Mouse (Mus musculus) erythroblast, embryonic 14.5 days (primary cell): ENCODE data around the gene 1500009C09Rik. TPM values are rescaled to one million over a fixed set of nuclear protein-coding genes. Genes with fewer than 3 reads are reported as not detected.

Experiments
- H3K27me3 ChIP-seq: 2 replicates; pipeline ENCODE4 v1.6.1; 2012; ENCODE audit warnings: inconsistent platforms; ENCODE audit not compliant: control insufficient read depth
- H3K36me3 ChIP-seq: 2 replicates; pipeline ENCODE4 v1.6.1; 2012; ENCODE audit warnings: mild to moderate bottlenecking, inconsistent platforms; ENCODE audit not compliant: control insufficient read depth
- H3K4me1 ChIP-seq: 2 replicates; pipeline ENCODE4 v1.6.1; 2012; ENCODE audit warnings: inconsistent platforms; ENCODE audit not compliant: control insufficient read depth
- H3K4me3 ChIP-seq: replicated peaks from 2 replicates; pipeline ENCODE3; 2012; ENCODE audit warnings: moderate library complexity, mild to moderate bottlenecking, inconsistent platforms
- H3K9me3 ChIP-seq: 2 replicates; pipeline ENCODE4 v1.6.1; 2012; ENCODE audit warnings: low read length, inconsistent platforms, mixed read lengths; ENCODE audit not compliant: control insufficient read depth
- GATA1 ChIP-seq: IDR thresholded peaks from 2 replicates; pipeline ENCODE4 v1.6.1; 2012; ENCODE audit warnings: low read length, inconsistent platforms, mixed read lengths
- TAL1 ChIP-seq: IDR thresholded peaks from 3 replicates; pipeline ENCODE4 v1.6.1; 2012; ENCODE audit warnings: low read length, inconsistent platforms, mixed read lengths
- polyA plus RNA-seq: library from polyadenylated mRNA; stranded (reverse); fragments of >175 nt; gene quantifications from 2 replicates; pipeline ENCODE4 v1.2.3, GENCODE M21; 2012

1500009C09Rik gene
- polyA plus RNA-seq, 1 experiment: not detected

GRCm38 (mm10) chr15:82292851-82293250, 40.7 kb downstream of the 1500009C09Rik start:
- Histone ChIP-seq H3K27me3 (peaks cover 10% of the 10 kb centered on the region), H3K9me3 (no peaks in the 10 kb centered on the region), H3K36me3 (no peaks in the 10 kb centered on the region), H3K4me3 (no peak overlapping the region), H3K4me1 (peaks cover 11% of the 10 kb centered on the region)
- TF ChIP-seq GATA1 (no peak), TAL1 (no peak)

- Histone ChIP-seq H3K27me3 (peaks cover 10% of the 10 kb centered on the region), H3K9me3 (no peaks in the 10 kb centered on the region), H3K4me3 (no peak overlapping the region), H3K36me3 (no peaks in the 10 kb centered on the region), H3K4me1 (peaks cover 11% of the 10 kb centered on the region)
- TF ChIP-seq GATA1 (no peak), TAL1 (no peak)
Measured at GRCm38 (mm10) chr15:82293271-82293711, 41.1 kb downstream of the 1500009C09Rik start.

- peaks cover 6% of the 10 kb centered on the region for H3K9me3 ChIP-seq
- H3K4me1 ChIP-seq: peaks cover 15% of the 10 kb centered on the region
- H3K27me3 ChIP-seq: peaks cover 15% of the 10 kb centered on the region
- no peak for TF ChIP-seq TAL1
- no peak for TF ChIP-seq GATA1
- no peaks in the 10 kb centered on the region for H3K36me3 ChIP-seq
- no peak overlapping the region for H3K4me3 ChIP-seq
Measured at GRCm38 (mm10) chr15:82294059-82294458, 41.9 kb downstream of the 1500009C09Rik start.

- Histone ChIP-seq H3K36me3 (no peaks in the 10 kb centered on the region), H3K9me3 (peaks cover 6% of the 10 kb centered on the region), H3K4me1 (peaks cover 13% of the 10 kb centered on the region), H3K4me3 (no peak within 1 kb of the TSS), H3K27me3 (peaks cover 9% of the 10 kb centered on the region)
- TF ChIP-seq TAL1 (no peak), GATA1 (no peak)
Measured at GRCm38 (mm10) chr15:82298764-82299561, 46.8 kb downstream of the 1500009C09Rik start, which contains the start of gene Wbp2nl. Gene Wbp2nl (plus strand): TSS chr15:82298954.

- H3K9me3 ChIP-seq: no peaks in the 10 kb centered on the region
- H3K27me3 ChIP-seq: no peaks in the 10 kb centered on the region
- no peak for TF ChIP-seq TAL1
- TF ChIP-seq GATA1: no peak
- H3K36me3 ChIP-seq: no peaks in the 10 kb centered on the region
- no peak overlapping the region for H3K4me3 ChIP-seq
- H3K4me1 ChIP-seq: no peaks in the 10 kb centered on the region
Measured at GRCm38 (mm10) chr15:82307107-82307506, 54.9 kb downstream of the 1500009C09Rik start.

- no peaks in the 10 kb centered on the region for H3K4me1 ChIP-seq
- H3K4me3 ChIP-seq: no peak overlapping the region
- H3K9me3 ChIP-seq: no peaks in the 10 kb centered on the region
- no peak for TF ChIP-seq GATA1
- no peak for TF ChIP-seq TAL1
- no peaks in the 10 kb centered on the region for H3K27me3 ChIP-seq
- H3K36me3 ChIP-seq: no peaks in the 10 kb centered on the region
Measured at GRCm38 (mm10) chr15:82308416-82308815, 56.2 kb downstream of the 1500009C09Rik start.

Other genes starting within 250 kb of the 1500009C09Rik start
- gene Desi1, start 218.5 kb upstream of the 1500009C09Rik start, polyA plus RNA-seq: 2.9 and 4.2 TPM in 2 replicates
- 3.0 and 10.5 TPM in 2 replicates for gene Snu13, start 204.8 kb upstream of the 1500009C09Rik start, polyA plus RNA-seq
- gene 4930407I10Rik, start 193.2 kb upstream of the 1500009C09Rik start, polyA plus RNA-seq: 0.01 TPM in 1 of 2 replicates, not detected in the other
- gene Mei1, start 182.4 kb upstream of the 1500009C09Rik start, polyA plus RNA-seq: not detected in 2 replicates
- 0.70 and 0.73 TPM in 2 replicates for gene Ccdc134, start 124.5 kb upstream of the 1500009C09Rik start, polyA plus RNA-seq
- 14.2 and 17.0 TPM in 2 replicates for gene Srebf2, start 105.2 kb upstream of the 1500009C09Rik start, polyA plus RNA-seq
- gene Shisa8, start 39.6 kb upstream of the 1500009C09Rik start, polyA plus RNA-seq: 0.03 TPM in 2 replicates
- 0.36 TPM in 1 of 2 replicates, not detected in the other for gene Tnfrsf13c, start 28.0 kb upstream of the 1500009C09Rik start, polyA plus RNA-seq
- 16.4 and 20.1 TPM in 2 replicates for gene Cenpm, start 7.6 kb upstream of the 1500009C09Rik start, polyA plus RNA-seq
- not detected in 2 replicates for gene Sept3, start 22.5 kb downstream of the 1500009C09Rik start, polyA plus RNA-seq
- gene Wbp2nl, start 46.6 kb downstream of the 1500009C09Rik start, polyA plus RNA-seq: not detected in 2 replicates
- 17.6 and 23.0 TPM in 2 replicates for gene Naga, start 86.5 kb downstream of the 1500009C09Rik start, polyA plus RNA-seq
- 1.8 and 2.3 TPM in 2 replicates for gene Pheta2, start 86.5 kb downstream of the 1500009C09Rik start, polyA plus RNA-seq
- gene Smdt1, start 86.6 kb downstream of the 1500009C09Rik start, polyA plus RNA-seq: 17.6 and 17.8 TPM in 2 replicates
- 28.3 and 30.8 TPM in 2 replicates for gene Ndufa6, start 101.9 kb downstream of the 1500009C09Rik start, polyA plus RNA-seq
- 0.08 TPM in 1 of 2 replicates, not detected in the other for gene Cyp2d22, start 127.9 kb downstream of the 1500009C09Rik start, polyA plus RNA-seq
- not detected in 2 replicates for gene Cyp2d11, start 141.6 kb downstream of the 1500009C09Rik start, polyA plus RNA-seq
- 0.10 TPM in 1 of 2 replicates, not detected in the other for gene Cyp2d10, start 154.8 kb downstream of the 1500009C09Rik start, polyA plus RNA-seq
- gene Cyp2d9, start 181.0 kb downstream of the 1500009C09Rik start, polyA plus RNA-seq: 0.06 TPM in 1 of 2 replicates, not detected in the other